Mouse (Mus musculus) neutrophil, adult 59 days (primary cell): Measurements from ENCODE around the gene Abca16. TPM values are rescaled to one million over a fixed set of nuclear protein-coding genes. Genes with fewer than 3 reads are reported as not detected.

Experiments
- total RNA-seq, 2 experiments: library from RNA; stranded (reverse); gene quantifications; 1 replicate in 1 of 2; 2 replicates in 1 of 2; pipeline ENCODE4 v1.2.4; 2023

Gene Abca16
- not detected for total RNA-seq

GRCm38 (mm10) chr7:120409447-120409846, at the start of gene Abca16:
Gene Abca16 (plus strand): TSS chr7:120409647.

Other genes with a start within 250 kb of the Abca16 start
- not detected for gene Anks4b, start 235.8 kb upstream of the Abca16 start, total RNA-seq
- not detected for gene Crym, start 207.5 kb upstream of the Abca16 start, total RNA-seq
- not detected for gene Abca14, start 205.7 kb upstream of the Abca16 start, total RNA-seq
- not detected for gene Abca15, start 81.0 kb upstream of the Abca16 start, total RNA-seq
- 10 to 100 TPM; 69.7 to 75.4 TPM for gene Uqcrc2, start 225.5 kb downstream of the Abca16 start, total RNA-seq